Mouse (Mus musculus) right cerebral cortex, postnatal 25 days (tissue): ENCODE measurements around the gene Tmem150c.

ENCODE experiments used
- DNase-seq: peaks from one replicate; pipeline ENCODE4 v3.0.0; 2022

The Tmem150c gene

DNA sequence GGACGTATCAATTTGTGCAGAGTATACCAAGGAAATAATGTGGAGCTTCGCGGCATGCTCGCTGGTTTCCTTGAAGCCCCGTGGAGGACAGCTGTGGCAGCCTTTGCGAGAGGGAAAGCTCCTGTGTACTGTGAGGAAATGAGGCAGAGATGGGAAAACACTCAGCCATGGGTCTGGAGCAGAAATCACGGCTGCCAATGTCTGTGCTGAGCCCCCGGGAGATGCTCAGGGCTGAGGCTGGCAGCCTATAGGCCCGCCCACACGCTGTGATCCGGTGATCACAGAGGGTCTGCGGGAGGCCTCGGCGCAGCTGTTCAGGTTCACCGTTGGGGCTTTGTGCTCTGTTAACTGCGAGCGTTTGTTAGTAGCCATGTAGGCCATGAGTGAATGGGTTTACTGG lies 68.0 kb downstream of the Tmem150c start:
- DNase-seq = no peak

DNA sequence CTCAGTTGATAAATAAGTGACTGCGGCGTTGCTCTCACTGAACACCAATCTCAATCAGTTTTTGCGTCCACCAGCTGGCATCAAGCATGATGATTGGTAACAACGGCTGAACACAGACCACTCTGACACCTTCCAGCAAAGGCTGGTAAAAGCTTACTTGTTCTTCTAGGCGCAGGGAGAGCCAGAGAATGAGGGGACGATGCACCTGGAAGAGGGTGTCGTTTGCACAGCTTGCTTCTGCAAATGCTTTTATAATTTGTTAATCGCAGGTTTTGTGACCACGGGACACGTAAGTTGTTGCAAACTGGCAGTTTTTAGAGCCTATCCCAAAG lies 68.4 kb downstream of the Tmem150c start:
- no peak for DNase-seq

- no peak for DNase-seq
Measured at GRCm38 (mm10) chr5:100090515-100091262, 68.9 kb downstream of the Tmem150c start.

GRCm38 (mm10) chr5:100085097-100085496 lies 74.5 kb downstream of the Tmem150c start:
- DNase-seq = no peak

DNA sequence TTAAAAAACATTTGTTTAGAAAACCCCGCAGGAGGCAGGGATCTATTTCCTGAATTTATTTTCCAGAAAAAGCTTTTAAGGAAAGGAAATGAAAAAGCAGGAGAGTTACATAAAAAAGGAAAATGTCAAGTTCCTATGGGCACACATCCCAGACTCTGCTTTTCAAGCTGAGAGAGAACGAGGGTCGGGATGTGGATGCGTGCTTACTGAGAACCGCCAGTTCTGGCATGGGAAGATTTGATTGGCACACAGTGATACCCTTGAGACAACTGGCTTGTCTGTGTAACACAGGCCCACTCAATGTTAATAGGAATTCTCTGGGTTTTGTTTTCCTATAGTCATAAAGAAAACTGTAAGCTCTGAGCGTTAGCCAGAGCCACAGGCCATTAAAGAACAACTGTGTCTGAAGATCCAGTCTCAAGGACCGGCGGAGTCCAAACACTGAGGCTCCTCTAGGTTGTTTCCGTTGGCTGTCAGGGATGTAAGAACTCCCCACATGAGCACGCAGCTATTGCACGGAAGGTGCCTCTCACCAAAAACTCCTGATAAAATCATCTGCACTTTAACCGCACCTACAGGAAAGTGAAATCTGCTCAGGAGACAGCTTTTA lies 75.5 kb downstream of the Tmem150c start:
- no peak for DNase-seq

GRCm38 (mm10) chr5:100082006-100082405 lies 77.6 kb downstream of the Tmem150c start:
- DNase-seq = no peak

- DNase-seq = no peak
Measured at GRCm38 (mm10) chr5:100079931-100080275, 79.7 kb downstream of the Tmem150c start.

- DNase-seq = peak; percentile 31
Measured at GRCm38 (mm10) chr5:100079040-100079930, 80.3 kb downstream of the Tmem150c start.

- no peak for DNase-seq
Measured at GRCm38 (mm10) chr5:100074571-100074970, 85.0 kb downstream of the Tmem150c start.

DNA sequence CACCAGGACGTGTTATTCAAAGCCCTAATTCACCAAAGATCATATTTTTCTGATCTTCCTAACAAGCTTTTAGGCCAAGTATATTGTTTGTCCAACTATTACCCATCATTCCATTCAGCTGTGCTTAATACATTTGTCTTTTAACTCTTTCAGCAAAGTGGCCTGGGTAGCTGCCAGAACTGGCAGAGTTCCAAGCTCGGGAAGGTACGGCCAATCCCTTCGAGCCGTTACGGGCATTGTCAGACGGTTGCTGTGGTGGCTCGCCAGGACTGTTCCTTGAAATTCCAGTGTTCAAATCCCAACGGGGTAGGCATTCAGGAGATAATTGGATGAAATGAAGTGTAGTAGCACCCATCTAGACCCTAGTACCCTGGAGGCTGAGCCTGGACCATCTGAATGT lies 87.1 kb downstream of the Tmem150c start:
- DNase-seq = no peak

GRCm38 (mm10) chr5:100071541-100071940 lies 88.1 kb downstream of the Tmem150c start:
- no peak for DNase-seq

- peak; percentile 73 for DNase-seq
Measured at GRCm38 (mm10) chr5:100070255-100070654, 89.4 kb downstream of the Tmem150c start.

- no peak for DNase-seq
Measured at GRCm38 (mm10) chr5:100069526-100069925, 90.1 kb downstream of the Tmem150c start.

DNA sequence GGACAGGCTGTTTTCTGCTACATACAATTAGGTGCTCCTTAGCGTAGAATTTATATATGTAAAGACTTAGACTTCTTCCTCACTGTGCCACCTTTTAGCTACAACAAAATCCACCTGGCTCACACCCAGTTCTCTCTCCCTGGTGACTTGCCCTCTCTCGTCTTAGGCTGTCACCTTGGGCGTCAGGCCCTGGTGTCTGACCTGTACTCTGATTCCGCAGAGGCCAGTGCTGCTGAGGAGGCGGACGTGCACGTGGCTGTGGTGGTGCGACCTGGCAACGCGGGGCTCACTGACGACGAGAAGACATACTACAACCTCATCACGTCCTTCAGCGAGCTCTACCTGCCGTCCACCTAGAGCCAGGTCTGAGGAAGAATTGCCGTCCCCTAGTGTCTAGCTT lies 92.0 kb downstream of the Tmem150c start:
- no peak for DNase-seq

GRCm38 (mm10) chr5:100060876-100061275 lies 98.7 kb downstream of the Tmem150c start:
- DNase-seq = no peak

GRCm38 (mm10) chr5:100059326-100059725 lies 100.3 kb downstream of the Tmem150c start:
- DNase-seq = no peak

GRCm38 (mm10) chr5:100058729-100059128 lies 100.9 kb downstream of the Tmem150c start:
- DNase-seq = no peak

DNA sequence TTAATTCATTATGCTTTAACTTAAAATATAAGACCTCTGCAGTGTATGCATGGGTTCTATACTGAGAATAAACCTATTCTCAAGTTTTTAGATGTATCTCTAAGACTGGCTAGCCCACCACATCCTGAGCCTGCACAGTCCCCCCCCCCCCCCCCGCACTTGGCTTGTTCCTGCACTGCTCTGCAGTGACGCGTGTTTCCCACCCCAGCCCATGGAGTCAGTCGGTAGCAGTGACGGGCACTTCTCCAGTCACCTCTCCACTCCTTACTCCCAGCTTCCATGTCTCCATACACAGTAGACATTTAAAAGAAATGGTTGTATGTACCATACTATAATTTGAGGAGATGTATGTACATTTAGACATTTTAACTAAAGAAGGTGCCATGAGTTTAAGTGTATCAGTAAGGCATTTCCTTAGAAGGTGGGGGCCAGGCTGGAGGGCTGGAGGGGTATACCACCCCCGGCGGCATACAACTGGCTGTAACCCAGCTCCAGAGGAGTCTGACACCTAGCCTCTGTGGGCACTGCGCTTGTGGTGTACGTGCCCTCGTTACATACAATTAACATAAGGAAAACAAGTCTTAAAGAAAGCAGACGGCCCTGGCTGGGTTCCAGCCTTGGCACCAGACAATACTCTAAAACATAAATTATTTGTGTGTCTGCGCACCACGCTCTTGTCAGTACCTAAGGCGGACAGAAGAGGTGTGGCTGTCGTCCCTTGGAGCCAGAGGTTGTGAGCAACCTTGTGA lies 102.0 kb downstream of the Tmem150c start:
- DNase-seq = no peak

- DNase-seq = no peak
Measured at GRCm38 (mm10) chr5:100055866-100056369, 103.7 kb downstream of the Tmem150c start.

DNA sequence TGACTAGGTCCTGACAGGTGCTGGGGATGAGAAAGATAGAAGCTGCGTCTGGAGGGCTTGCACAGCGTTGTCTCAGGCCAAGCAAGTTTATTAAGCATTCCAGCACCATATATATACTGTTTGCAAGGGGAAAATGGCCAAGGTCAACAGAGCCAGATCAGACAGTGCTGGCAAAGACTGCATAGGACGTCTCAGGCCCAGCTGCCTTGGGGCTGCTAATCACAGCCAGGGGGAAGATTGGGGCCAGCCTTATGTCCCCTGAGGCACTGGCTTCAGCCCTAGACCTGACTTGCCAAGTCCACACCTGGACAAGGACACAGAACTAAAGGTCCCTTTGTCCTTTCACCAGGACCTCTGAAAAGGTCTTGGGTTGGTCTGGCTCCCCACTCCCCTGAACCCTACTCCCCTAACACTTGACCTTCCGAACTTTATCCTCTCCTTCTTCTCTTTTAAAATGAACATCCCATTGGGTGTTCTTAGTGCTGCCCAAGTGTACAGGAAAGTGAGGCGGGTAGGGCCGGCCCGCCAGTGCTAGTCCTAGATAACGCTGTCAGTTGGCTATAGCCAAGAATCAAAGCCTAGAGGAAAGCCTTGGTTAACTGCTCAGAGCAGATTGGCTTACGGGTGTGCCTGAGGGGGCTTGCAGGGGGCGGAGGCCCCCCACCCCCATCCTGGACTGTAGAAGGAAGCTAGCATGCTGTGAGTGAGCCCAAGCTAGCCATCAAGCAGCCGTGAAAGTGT lies 104.6 kb downstream of the Tmem150c start:
- no peak for DNase-seq

DNA sequence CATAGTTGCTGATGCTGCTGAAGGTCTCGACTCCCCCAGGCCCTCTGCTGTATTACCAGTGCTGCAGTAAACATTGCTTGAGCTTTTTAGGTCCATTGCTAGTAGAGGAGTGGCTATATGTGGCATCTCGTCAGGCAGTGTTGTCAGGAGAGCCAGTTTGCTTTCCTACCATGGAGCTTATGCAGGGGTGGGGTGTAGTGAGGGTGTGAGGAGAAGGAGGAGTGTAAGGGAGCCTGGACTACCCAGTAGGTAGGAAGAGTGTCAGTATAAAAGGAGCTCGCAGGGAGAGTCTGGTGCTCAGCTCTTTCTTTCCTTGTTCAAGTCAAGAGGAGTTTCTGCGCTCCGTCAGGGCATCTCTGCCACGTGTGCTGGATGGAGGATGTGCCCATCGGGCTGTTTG lies 106.9 kb downstream of the Tmem150c start:
- no peak for DNase-seq

- DNase-seq = no peak
Measured at GRCm38 (mm10) chr5:100049904-100050303, 109.7 kb downstream of the Tmem150c start.
